In the genomic region with DNA sequence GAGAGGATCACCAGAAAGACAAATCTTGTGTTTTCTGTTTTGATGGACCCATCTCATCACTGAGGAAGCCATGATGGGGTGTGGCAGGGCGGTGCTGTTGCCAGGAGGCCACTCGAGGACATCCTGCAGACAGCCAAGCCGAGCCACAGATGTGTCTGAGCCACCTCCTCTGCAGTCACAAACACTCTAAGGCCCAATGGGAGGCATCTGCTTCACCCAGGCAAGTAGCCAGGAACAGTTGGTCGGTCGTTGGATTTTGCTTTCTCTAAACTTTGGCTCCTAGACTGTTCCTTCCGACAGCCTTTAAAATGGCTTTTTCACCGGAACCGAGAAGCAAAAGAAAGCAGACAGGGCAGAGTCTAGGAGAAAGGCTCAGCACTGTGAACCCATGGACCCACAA, we compare ENCODE assay signal across 10 mouse cellular contexts.
DNase-seq lines count a peak whose midpoint lies in the region; ATAC-seq and TF ChIP-seq lines count a peak whose summit lies in the region.
"Had no signal": no experiment of that assay in that cellular context is flagged by ENCODE, and none has a peak within 500 bp of the region (broad histone marks: within the 10 kb centered on the region; RNA-seq: fewer than 3 reads in every experiment).

No protein-coding gene starts in this region.

- TF ChIP-seq EP300 in heart, adult 2 months (IDR thresholded peaks at IDR 0.05; ENCODE audit: insufficient read depth, low read depth, low read length): no peak

- H3K9me3 ChIP-seq in heart, embryonic 11.5 days (replicated peaks; ENCODE audit: control insufficient read depth, low read length): no peaks in the 10 kb centered on the region
- H3K9me3 ChIP-seq in midbrain, embryonic 10.5 days (replicated peaks): peaks cover 10% of the 10 kb centered on the region; the same call in 1 of the 2 replicates
- no peaks in the 10 kb centered on the region for H3K9me3 ChIP-seq in midbrain, embryonic 16.5 days (replicated peaks; ENCODE audit: control insufficient read depth, low read length, poor library complexity, severe bottlenecking)

- no peak overlapping the region for H3K9ac ChIP-seq in heart, adult 2 months (ENCODE audit: low read depth, low read length)
- no peak overlapping the region for H3K9ac ChIP-seq in heart, embryonic 11.5 days (ENCODE audit: low read depth, low read length)
- no peak overlapping the region for H3K9ac ChIP-seq in midbrain, embryonic 16.5 days (ENCODE audit: low read depth, low read length)
- H3K9ac ChIP-seq: limb, embryonic 12.5 days had no signal

- 77% methylated on average over 8 of the region's 8 CpGs for WGBS in heart, adult 2 months
- WGBS in heart, embryonic 11.5 days (ENCODE audit: insufficient replicate concordance): 89% methylated on average over 8 of the region's 8 CpGs
- 89% methylated on average over 8 of the region's 8 CpGs for WGBS in midbrain, embryonic 10.5 days
- 89% methylated on average over 8 of the region's 8 CpGs for WGBS in midbrain, embryonic 16.5 days

- H3K4me2 ChIP-seq in heart, embryonic 11.5 days: no peak overlapping the region
- no peak overlapping the region for H3K4me2 ChIP-seq in midbrain, embryonic 16.5 days (ENCODE audit: low read length)
- H3K4me2 ChIP-seq: limb, embryonic 12.5 days had no signal

- no peak for ATAC-seq in heart, embryonic 11.5 days (replicated peaks; ENCODE audit: insufficient number of reproducible peaks, low FRiP score, low TSS enrichment)
- ATAC-seq in midbrain, embryonic 16.5 days: no peak

- no peaks in the 10 kb centered on the region for H3K36me3 ChIP-seq in heart, adult 2 months (ENCODE audit: control insufficient read depth, insufficient read depth, low read length)
- H3K36me3 ChIP-seq in heart, embryonic 11.5 days (ENCODE audit: control insufficient read depth, insufficient read depth, low read length): no peaks in the 10 kb centered on the region
- no peaks in the 10 kb centered on the region for H3K36me3 ChIP-seq in midbrain, embryonic 10.5 days
- H3K36me3 ChIP-seq in midbrain, embryonic 16.5 days (ENCODE audit: control insufficient read depth, insufficient read depth, low read length): no peaks in the 10 kb centered on the region
- H3K36me3 ChIP-seq: limb, embryonic 12.5 days had no signal

- H3K4me1 ChIP-seq in heart, adult 2 months (ENCODE audit: control insufficient read depth, insufficient read depth, low read length): no peaks in the 10 kb centered on the region; the same call in 1 of the 2 replicates
- H3K4me1 ChIP-seq in heart, embryonic 11.5 days (ENCODE audit: control insufficient read depth, insufficient read depth, low read length): no peaks in the 10 kb centered on the region
- peaks cover 25% of the 10 kb centered on the region for H3K4me1 ChIP-seq in midbrain, embryonic 10.5 days
- peaks cover 5% of the 10 kb centered on the region for H3K4me1 ChIP-seq in midbrain, embryonic 16.5 days (ENCODE audit: control insufficient read depth, insufficient read depth, low read length)

- no peak for TF ChIP-seq CTCF in heart, adult 2 months (IDR thresholded peaks at IDR 0.05)

- TF ChIP-seq POLR2A in heart, adult 2 months (IDR thresholded peaks at IDR 0.05; ENCODE audit: insufficient read depth, low read depth, low read length): no peak

- DNase-seq in heart, adult 2 months: peak; percentile 43 to 53
- DNase-seq in midbrain, embryonic 10.5 days (ENCODE audit: low spot score): no peak
- DNase-seq in heart, postnatal 10 days: peak; percentile 70 to 71
- peak; percentile 49 to 77 for DNase-seq in lung, postnatal 4 days
- no peak for DNase-seq in B cell, adult 2 months
- no peak for DNase-seq in thymus, postnatal 25 days
- DNase-seq: right cerebral cortex, adult 18-20 months had no signal

- H3K4me3 ChIP-seq in heart, adult 2 months: no peak overlapping the region
- no peak overlapping the region for H3K4me3 ChIP-seq in heart, embryonic 11.5 days (ENCODE audit: low read depth, low read length)
- no peak overlapping the region for H3K4me3 ChIP-seq in midbrain, embryonic 10.5 days
- no peak overlapping the region for H3K4me3 ChIP-seq in midbrain, embryonic 16.5 days (ENCODE audit: low read depth, low read length)
- H3K4me3 ChIP-seq: limb, embryonic 12.5 days had no signal

- no peaks in the 10 kb centered on the region for H3K27me3 ChIP-seq in heart, adult 2 months (ENCODE audit: control insufficient read depth, insufficient read depth, low read length)
- H3K27me3 ChIP-seq in heart, embryonic 11.5 days (ENCODE audit: control insufficient read depth, insufficient read depth, low read length): no peaks in the 10 kb centered on the region
- H3K27me3 ChIP-seq in midbrain, embryonic 10.5 days (ENCODE audit: low read depth, poor library complexity, severe bottlenecking): peaks cover 15% of the 10 kb centered on the region; the same call in 1 of the 2 replicates
- H3K27me3 ChIP-seq in midbrain, embryonic 16.5 days (ENCODE audit: control insufficient read depth, insufficient read depth, low read depth, low read length): no peaks in the 10 kb centered on the region; the same call in 1 of the 2 replicates
- H3K27me3 ChIP-seq: limb, embryonic 12.5 days had no signal

- H3K27ac ChIP-seq in heart, adult 2 months: no peak overlapping the region
- no peak overlapping the region for H3K27ac ChIP-seq in heart, embryonic 11.5 days (ENCODE audit: low read depth, low read length)
- 0 out of 2 replicates have a peak overlapping the region, but pooled peaks have one; percentile 50 for H3K27ac ChIP-seq in midbrain, embryonic 10.5 days (replicated peaks)
- H3K27ac ChIP-seq in midbrain, embryonic 16.5 days (ENCODE audit: low read length): no peak overlapping the region
- H3K27ac ChIP-seq: limb, embryonic 12.5 days had no signal

- intact Hi-C loops in heart, adult 2 months (cut with DNase I): no loop called here
- intact Hi-C loops in heart, postnatal 10 days (cut with DNase I): no loop called here

- no peaks in the 10 kb centered on the region for H3K79me2 ChIP-seq in heart, adult 2 months (replicated peaks; ENCODE audit: control insufficient read depth, insufficient read depth, low read length)

Comparison
In these comparisons a context has a peak if more than half of its experiments do, and no peak if none do; other contexts are left out.
1. DNase-seq: peak in heart, adult 2 months (2 of 2), heart, postnatal 10 days (2 of 2) and lung, postnatal 4 days (2 of 2); none in midbrain, embryonic 10.5 days (single experiment), B cell, adult 2 months (0 of 2) and thymus, postnatal 25 days (single experiment).